Mouse (Mus musculus): Measurements from ENCODE around the gene Abca8a.

Abca8a gene

DNA sequence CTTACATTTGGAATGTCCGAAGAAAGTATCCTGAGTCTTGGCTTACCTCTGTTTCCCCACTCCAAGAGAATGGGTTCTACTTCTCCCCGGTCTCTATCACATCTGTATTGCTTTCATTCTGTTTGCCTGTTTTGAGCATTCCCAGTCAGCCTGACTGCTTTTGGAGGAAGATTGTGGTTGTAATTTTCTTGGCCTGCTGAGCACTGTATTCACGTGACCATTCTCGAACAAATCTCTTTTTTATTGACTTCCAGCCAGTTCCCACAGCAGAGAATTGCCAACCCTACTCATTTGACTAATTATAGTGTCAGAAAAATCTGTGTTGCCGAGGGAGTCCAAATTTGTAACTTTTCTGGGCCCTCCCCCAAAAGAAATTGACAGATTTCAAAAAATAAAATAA lies at the start of gene Abca8a:
Gene Abca8a (minus strand): TSS at position 121 of the 400 bp plus-strand sequence.
- no peak for DNase-seq (ENCODE audit: low spot score in 2 of 2)

DNA sequence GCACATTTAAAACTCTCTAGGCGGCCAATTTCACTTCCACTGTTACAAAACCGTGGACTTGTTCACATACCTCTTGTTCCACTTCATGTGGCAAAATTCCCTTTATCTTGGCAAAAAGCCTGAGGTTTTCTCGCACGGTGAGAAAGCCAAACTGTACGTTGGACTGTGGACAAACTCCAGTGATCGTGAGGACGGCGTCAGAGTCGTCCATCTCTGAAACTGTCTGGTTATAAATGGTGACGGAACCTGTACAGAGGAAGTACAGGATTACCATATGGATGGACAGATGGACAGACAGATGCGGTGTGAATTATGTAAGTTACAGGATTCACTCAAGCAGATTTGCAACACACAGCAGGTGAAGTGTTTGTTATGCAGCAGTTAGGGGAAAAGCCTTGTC lies 49.6 kb upstream of the Abca8a start:
- no peak for DNase-seq (ENCODE audit: low spot score in 2 of 2)

DNA sequence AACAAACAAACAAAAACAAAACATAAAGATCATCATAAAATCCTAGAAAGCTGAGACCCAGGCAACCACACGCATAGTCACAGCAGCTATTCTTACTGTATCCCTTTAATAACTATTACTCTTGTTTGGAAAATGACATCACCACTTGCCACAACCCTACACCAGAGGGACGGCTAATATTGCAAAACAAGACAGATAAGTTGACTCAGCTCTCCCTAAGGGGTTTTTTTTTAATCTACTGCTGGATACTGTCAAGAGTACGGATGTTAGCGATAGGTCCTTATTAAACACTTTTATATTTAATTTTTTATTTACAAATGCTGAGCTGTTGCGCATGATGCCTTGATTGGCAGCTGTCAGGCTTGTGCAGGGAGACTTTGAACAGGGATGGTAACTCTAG lies 35.0 kb upstream of the Abca8a start:
- no peak for DNase-seq (ENCODE audit: low spot score in 2 of 2)

DNA sequence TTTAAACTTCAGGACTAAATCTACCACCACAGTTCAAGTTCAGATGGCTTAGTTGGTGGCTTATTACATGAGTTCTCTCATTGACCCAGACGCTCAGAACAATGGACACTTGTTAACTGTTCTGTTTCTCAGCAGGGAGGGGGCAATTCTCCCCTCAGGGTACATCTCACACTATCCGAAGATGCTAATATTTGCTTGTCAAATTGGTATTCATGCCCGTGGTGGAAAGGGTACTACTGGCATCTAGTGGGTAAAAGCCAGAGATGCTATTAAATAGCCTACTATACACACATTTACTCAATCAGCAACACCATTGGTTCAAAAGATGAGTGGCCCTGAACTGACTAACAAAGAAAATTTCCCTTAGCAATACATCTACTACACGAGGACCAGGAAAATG lies 15.4 kb upstream of the Abca8a start:
- DNase-seq (ENCODE audit: low spot score in 2 of 2) = no peak

DNA sequence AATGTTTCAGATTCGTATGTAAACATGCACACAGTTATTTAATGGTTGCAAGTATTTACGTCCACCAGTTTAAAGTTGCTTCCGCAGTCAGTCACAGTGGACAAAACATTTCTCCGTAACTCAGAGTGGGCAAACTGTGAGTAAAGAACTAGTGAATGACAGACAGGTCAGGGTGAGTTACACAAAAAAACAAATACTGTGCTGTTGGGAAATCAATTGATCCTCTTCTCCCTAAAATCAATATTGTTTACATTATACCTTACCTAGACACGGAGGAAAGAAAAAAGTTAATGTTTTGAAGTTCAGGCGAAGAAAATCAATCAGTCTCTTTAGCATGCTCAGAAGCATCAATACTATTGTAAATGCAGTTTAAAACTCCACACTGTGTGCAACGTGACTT lies 5.7 kb upstream of the Abca8a start:
- no peak for DNase-seq (ENCODE audit: low spot score in 2 of 2)

DNA sequence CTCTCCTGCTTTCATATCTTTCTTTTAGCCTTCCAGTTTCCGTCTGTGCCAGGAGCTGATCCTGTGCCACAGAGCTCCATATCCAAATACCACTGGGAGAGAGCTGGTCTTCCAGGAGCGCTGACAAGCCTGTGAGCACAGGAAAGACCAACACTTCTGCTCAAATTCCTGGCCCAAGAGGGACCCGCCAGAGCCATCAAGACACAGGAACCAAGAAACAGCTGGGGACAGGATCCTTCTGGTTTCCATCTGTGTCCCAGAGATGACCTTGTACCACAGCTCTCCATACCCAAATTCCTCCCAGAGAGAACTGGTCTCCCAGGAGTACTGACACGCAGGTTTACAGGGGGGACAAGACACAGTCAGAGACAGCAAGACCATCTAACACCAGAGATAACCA lies 3.1 kb upstream of the Abca8a start:
- DNase-seq (ENCODE audit: low spot score in 2 of 2) = no peak

DNA sequence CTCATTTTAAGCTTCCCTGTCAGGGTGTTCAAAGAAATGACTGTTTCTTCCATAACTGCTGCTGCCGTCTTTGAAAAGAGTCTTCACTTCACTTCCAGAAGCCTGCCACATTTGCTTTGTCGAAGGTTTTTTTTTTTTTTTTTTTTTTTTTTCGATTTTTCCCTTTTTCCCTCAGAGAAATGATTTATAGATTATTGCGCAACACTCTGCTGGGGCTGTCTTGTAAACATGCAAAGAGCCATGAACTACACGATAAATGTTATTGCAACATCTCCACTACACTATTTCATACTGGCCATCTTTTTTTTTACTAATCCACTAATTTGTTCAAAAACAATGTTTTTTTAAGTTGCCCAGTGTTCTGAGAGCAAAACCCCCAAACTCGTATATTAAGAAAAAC lies 1.7 kb upstream of the Abca8a start:
- no peak for DNase-seq (ENCODE audit: low spot score in 2 of 2)

DNA sequence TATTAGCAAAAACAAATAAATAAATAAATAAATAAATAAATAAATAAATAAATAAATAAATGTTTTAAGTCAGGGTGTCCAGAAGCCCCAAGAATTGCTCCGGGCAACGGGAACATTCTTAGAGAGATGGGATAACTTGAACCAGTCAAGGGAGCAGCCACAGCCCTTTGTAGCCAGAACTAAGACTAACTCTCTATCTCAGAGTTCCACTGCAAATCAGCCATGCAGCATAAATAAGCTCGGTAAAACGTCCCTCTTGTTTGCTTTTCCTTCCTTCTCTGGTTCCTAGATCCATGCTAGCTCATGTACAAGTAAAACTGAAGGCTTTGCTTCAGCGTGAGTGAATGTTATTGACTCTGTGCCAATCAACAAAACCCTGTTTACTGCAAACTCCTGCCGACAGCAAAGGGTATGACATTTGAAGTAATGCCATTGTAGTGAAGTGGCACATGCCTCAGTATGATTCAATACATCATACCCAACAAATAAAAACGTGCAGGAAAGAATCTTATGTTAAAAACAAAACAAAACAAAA lies 865 bp downstream of the Abca8a start:
- DNase-seq (ENCODE audit: low spot score in 2 of 2) = no peak

DNA sequence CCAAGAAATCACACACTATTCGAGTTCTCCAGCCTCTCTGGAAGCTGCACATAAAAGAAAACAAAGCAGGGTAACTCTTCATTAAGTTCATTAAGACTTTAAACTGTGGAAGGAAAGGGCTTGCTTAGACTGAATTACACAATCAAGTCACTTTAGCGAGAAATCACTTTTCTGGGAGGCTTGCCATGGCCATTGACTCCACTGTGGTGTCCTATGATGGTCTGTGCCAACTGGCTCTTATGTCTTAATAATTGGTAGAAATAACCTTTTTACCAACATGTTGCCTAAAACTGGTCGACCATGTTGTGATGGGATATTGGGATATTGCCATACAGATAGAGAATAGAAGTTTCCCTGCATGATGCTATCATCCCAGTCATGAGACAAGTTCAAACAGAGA lies 1.5 kb downstream of the Abca8a start:
- no peak for DNase-seq (ENCODE audit: low spot score in 2 of 2)

DNA sequence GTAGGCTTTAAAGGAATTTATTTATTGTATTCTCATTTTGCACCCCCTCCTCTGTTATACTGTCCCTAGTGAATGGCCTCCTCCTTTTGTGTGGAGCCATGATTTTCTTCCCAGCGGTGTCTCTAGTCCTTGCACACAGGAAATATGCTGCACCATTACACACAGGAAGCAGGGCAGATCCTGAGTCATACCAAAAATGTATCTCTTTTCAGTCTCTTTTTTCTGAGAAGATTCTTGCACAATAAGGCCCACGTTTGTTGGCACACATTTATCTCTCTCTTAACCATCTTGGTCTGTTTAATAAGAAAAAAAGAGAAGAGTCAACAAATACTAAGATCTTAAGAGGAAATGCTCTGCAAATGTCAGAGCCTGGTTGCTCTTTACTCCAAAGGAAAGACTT lies 4.5 kb downstream of the Abca8a start:
- no peak for DNase-seq (ENCODE audit: low spot score in 2 of 2)

DNA sequence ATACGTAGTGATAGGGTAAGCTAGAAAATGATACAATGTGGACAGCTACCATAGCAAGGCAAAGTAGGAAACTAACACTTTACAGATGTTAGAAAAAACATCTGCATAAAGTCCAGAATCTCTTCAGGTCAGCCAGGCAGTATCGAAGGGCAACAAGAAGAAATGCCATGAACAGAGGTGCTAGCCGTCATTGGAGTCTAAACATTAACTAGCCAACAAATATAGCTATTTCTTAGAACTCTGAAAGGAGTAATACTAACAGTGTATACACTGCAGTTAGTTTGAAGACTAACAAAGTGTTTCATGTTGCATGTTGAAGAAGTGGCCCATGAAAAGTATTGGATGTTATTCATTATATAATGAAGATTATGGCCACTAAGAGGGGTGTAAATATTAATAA lies 23.6 kb downstream of the Abca8a start:
- DNase-seq (ENCODE audit: low spot score in 2 of 2) = no peak

DNA sequence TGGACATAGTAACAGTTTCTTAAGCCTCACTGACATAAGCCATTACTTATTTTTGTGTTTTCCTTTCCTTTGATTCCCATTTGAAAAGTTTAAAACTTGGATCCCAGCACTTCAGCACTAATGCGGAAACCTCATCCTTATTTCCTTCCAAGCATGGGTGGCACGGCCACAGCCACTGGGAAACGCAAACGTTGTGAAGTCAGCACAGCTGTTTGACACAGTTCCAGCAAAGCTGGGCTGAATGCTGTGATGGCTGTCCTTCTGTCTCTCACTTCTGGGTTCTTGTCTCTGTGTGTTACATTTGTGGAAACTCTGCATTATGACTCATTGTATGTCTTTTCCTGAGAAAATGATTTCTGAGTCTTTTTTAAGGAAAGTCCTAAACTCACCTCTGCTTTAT lies 34.7 kb downstream of the Abca8a start:
- DNase-seq (ENCODE audit: low spot score in 2 of 2) = no peak

DNA sequence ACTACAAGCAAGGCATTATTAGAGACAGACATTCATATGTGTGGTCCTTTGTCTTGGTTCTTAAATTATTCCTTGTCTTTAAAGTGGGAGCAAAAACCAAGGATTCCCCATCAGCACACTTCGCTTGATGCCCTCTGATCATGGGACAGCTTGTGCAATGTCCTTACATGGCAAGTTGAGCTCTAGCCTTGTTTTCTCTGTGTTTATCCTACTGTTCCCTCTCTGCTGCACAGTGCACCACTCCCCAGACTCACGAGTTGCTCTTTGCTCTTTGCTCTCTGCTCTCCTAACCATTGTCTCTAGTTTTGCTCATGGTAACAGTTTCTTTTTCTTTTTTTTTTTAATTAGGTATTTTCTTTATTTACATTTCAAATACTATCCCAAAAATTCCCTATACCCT lies 35.7 kb downstream of the Abca8a start:
- DNase-seq (ENCODE audit: low spot score in 2 of 2) = no peak

DNA sequence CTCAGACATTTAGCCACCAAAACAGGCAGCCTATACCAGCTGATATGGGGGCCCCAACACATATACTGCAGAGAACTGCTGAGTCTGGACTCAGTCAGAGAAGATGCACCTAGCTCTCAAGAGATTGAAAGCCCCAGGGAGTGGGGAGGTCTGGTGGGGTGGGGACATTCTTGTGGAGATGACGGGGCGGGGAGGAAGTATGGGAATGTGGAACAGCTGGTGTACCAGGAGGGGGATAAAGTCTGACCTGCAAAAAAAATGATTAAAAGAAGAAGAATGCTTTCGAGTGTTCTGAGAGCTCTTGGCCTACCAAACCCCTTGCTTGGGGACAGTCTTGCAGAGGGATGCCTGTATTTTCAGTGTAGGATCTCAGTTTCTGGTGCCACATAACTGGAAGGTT lies 42.1 kb downstream of the Abca8a start:
- no peak for DNase-seq (ENCODE audit: low spot score in 2 of 2)

DNA sequence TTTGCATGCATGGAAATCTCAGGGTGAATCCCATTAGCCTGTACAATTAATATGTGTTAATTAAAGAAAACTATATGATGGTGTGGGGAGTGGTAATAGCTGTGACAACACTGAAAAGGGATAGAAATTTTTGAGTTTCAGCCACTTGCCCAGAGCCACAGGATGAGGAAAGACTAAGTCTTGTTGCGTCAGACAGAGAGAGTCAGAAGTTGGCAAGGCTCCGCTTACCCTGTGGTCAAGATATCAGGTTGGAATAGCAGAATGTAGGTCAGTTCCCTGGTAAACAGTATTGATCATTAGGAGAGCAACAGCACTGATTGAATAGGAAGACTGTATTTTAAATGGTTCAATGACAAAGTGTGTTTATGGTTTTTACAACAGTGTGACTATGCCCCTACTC lies 58.0 kb downstream of the Abca8a start:
- no peak for DNase-seq (ENCODE audit: low spot score in 2 of 2)

DNA sequence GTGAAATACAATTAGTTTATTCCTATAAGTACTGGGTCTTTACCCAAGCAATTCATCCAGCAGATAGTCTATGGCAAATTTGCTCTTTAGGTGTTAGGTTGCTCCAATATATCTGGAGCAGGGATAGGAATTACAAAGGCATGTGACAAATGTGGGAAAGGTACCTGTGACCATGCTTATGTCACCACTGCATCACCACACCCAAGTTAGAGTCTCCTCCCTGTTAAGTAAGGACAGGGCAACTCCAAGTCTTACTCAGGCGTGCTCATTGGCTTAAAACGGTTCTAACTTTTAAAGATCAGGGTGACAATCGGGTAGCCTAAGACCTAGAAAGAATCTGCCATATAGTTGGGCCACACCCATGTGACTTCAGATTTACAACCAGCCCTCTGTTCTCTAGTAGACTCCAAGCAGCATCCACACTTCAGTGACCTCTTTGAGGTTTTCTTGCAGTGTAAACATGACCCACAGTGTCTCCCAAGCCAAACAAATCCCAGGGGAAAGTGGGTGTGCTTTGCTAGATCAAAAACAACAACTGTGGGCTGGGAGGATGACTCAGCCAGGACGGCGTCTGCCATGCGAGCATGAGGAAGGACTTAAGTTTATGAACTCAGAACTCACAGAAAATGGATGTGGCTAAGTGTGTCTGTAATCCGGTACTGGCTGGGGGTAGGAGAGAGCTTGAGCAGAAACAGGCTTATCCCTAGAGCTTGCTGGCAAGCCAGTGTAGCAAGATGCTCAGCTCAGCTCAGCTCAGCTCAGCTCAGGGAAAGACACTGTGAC lies 66.7 kb downstream of the Abca8a start:
- DNase-seq (ENCODE audit: low spot score in 2 of 2) = no peak

DNA sequence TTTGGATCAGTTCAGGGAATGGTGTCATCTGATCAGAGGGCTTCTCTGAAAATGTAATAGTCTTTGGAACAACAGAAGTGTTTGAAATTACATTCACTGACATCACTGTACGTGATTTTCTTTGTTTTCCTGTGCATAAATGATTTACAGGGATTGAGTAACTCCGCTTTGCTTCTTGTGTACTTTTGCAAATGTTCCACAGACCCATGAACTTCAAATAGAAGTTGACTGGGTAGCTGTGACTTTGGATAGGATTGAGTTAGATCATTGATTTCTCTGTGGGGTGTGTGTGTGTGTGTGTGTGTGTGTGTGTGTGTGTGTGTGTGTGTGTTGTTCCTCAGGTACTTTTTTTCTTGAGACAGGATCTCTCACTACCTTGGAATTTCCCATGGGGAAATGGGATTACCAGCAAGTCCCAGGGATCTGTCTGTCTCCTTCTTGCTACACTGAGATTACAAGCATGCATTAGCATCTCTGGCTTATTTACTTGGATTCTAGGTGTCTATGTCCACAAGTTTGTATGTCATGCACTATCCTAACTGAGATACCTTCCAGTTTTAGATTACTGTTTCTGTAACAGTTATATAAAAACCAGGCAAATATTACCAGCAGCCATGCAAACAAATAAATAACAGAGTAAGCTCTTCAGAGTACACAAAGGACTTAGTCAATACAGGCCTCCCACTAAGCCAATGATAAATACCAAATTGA lies 84.8 kb downstream of the Abca8a start:
- DNase-seq (ENCODE audit: low spot score in 2 of 2) = no peak

DNA sequence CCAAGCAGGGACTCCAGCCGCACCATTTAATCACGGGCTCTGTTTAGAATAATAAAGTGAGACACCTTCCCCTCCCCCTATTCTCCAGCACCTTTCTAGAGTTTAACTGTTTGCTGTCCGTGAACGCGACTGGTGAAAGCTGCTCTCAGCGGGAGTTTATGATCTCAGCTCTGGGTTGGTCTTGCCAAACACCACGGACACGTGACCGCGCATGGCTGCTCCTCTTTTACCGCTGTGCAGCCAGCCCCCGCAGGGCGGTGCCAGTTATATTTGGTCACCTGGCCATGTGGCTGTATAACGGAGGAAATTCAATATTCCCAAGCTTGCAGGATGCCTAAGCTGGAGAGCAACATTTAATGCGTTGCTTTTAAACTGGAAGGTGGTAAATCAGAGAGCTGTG lies 100.2 kb downstream of the Abca8a start, which contains the start of gene Abca8b:
Gene Abca8b (minus strand): TSS at position 222 of the 400 bp plus-strand sequence.
- no peak for DNase-seq (ENCODE audit: low spot score in 2 of 2)

DNA sequence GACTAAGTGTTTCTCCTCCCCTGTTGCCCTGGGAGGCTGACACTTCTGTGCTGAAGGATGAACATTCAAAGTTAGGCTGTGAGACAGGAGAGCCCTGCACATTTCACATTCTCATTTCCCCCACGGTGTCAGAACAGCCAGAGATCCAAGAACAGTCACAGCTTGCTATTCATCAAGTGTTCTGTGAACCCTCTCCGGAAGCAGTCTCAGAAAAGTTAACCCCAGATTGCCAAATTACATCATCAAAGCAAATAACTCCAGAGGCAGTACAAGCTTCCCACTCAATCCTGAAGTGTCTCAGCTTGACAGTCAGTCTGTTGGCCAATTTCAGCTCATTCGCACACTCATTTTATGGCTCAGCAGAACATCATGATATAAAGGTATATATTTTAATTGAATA lies 100.8 kb downstream of the Abca8a start:
- no peak for DNase-seq (ENCODE audit: low spot score in 2 of 2)

DNA sequence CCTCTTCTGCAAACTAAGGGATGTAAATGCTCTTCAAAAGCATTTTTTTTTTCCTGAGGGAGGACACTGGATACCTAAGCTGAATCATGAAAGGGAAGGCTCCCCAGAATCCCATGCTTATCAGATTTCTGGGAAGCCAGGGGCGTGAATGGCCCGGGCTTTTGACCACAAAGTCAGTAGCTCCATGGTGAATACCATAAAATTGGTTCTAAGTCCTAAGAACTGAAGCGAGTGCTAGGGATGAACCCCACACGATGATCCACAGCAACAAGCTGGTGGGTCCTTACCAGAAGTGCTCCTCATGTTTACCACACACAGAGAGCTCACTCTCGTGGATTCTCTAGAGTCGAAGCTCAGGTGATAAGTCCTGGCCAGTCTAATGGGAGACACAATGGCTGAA lies 101.8 kb downstream of the Abca8a start:
- no peak for DNase-seq (ENCODE audit: low spot score in 2 of 2)

DNA sequence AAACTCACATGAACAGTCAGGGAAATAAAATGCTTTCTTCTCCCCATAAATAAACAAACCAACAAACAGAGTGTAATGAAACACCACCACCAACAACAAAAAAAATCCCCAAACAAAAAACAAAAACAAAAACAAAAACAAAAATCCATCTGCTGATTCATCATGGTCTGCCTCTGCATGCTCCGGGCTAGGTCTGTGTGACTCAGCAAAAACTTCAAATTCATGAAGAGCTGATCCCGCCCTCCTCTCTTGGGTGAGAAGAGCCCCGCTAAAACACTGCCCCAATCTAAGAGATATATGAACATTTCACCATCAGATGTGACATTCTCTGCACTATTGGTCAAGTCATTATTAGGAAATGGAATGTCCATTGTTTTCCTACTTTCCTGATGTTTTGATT lies 104.5 kb downstream of the Abca8a start:
- DNase-seq (ENCODE audit: low spot score in 2 of 2) = no peak

DNA sequence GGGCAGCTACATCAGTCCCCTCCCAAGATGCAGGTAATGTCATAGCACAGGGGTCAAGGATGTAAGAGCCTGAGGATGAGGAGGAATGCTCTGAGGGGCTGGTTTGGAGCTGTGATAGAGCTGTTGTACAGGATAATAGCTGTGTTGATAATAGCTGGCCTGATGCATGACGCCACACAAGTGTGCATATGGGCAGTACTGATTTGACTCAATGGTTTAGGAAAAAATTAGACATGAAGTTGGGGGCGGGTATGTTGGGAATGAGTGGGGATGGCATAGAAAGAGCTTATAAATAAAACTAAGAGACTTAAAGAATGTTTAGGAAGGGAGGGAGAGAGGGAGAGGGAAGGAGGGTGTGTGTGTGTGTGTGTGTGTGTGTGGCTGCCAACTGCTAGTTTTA lies 105.5 kb downstream of the Abca8a start:
- DNase-seq (ENCODE audit: low spot score in 2 of 2) = no peak

DNA sequence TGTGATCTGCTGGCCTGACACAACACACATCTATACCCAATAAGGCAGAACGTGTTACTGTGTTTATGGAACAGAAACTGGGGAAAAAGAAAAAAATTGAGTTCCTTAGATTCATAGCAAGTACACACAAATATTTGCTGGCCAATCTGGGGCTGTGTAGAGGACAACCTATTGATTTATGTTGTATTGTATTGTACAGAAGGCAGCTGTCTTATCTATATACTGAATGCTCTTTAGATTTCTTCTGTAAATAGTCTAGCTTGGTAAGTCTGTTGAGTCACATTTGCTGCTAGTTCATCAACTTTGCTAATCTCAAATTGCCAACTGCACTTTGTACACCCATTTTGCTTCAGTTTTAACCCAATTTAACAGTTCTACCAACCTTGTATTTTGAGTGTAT lies 107.6 kb downstream of the Abca8a start:
- no peak for DNase-seq (ENCODE audit: low spot score in 2 of 2)

All from thymus, postnatal 10 days (tissue).